Comparison of ENCODE assay signal across 21 mouse cellular contexts in genomic region chr1:93551427-93551826, GRCm38 (mm10).
"Had no signal": no experiment of that assay in that cellular context is flagged by ENCODE, and none has a peak within 500 bp of the region (broad histone marks: within the 10 kb centered on the region; RNA-seq: fewer than 3 reads in every experiment).

No protein-coding gene starts in this region.

- H3K27ac ChIP-seq: midbrain, embryonic 10.5 days; midbrain, embryonic 12.5 days; neural tube, embryonic 13.5 days; neural tube, embryonic 15.5 days; stomach, embryonic 15.5 days; stomach, postnatal 0 days had no signal

- H3K4me1 ChIP-seq: midbrain, embryonic 10.5 days; neural tube, embryonic 13.5 days; neural tube, embryonic 15.5 days; stomach, embryonic 15.5 days had no signal

- H3K9ac ChIP-seq: lung, embryonic 14.5 days; midbrain, embryonic 12.5 days; neural tube, embryonic 13.5 days; neural tube, embryonic 15.5 days; stomach, embryonic 15.5 days had no signal

- H3K27me3 ChIP-seq: midbrain, embryonic 12.5 days; neural tube, embryonic 13.5 days; neural tube, embryonic 15.5 days; stomach, embryonic 15.5 days had no signal

- DNase-seq: lung, adult 18-20 months; lung, embryonic 14.5 days; lung, postnatal 10 days; lung, postnatal 4 days; midbrain, embryonic 14.5 days; retina, postnatal 1 day; right cerebral cortex, adult 18-20 months; right cerebral cortex, postnatal 25 days; right cerebral cortex, postnatal 4 days; spleen, adult 18-20 months; thymus, adult 2 months; thymus, postnatal 25 days; thymus, postnatal 4 days had no signal

- ATAC-seq: midbrain, embryonic 16.5 days had no signal

- H3K4me3 ChIP-seq: midbrain, embryonic 10.5 days; midbrain, embryonic 12.5 days; myocyte; neural tube, embryonic 13.5 days; neural tube, embryonic 15.5 days; stomach, embryonic 15.5 days had no signal

- H3K36me3 ChIP-seq: midbrain, embryonic 10.5 days; midbrain, embryonic 12.5 days; neural tube, embryonic 13.5 days; neural tube, embryonic 15.5 days; stomach, embryonic 15.5 days had no signal
